Mouse (Mus musculus): ENCODE results near the gene Pdia3. TPM values are rescaled to one million over a fixed set of nuclear protein-coding genes. Genes with fewer than 3 reads are reported as not detected.
A peak's percentile ranks its signal among the peaks of the same experiment; 100 is the strongest.

Gene Pdia3
- polyA plus RNA-seq, 1 experiment, result 239 TPM

DNA sequence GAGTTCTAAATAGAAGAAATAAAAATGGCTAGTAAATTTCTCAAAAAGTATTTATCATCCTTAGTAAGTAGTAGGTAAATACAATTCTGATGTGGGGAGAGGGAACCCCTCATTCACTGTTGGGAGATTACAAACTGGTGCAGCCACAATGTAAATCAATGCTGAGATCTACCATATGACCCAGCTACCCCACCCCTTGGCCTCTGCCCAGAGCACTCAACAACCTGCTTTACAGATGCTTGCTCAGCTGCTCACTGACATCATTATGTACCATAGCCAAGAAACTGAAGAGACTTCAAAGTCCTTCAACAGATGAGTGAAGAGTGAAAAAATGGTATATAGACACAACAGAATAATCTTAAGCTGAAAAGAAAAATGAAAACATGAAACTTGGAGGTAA, 10.3 kb upstream of the Pdia3 start:
- TF ChIP-seq CTCF (conservative IDR thresholded peaks at IDR 0.05; ENCODE audit: insufficient read depth, insufficient read length, low read depth, low read length) (no peak), POLR2A (IDR thresholded peaks at IDR 0.05; ENCODE audit: low read depth, low read length) (no peak)
- H3K4me1 ChIP-seq (ENCODE audit: control insufficient read depth, insufficient read depth, low read length), result no peaks in the 10 kb centered on the region
- H3K4me3 ChIP-seq (ENCODE audit: insufficient read depth, low read depth, low read length), result no peak overlapping the region
- H3K36me3 ChIP-seq (ENCODE audit: control insufficient read depth, insufficient read depth, low read length), result no peaks in the 10 kb centered on the region
- H3K27me3 ChIP-seq (replicated peaks; ENCODE audit: control insufficient read depth, insufficient read depth, low read length), result no peaks in the 10 kb centered on the region
- no peak overlapping the region for H3K27ac ChIP-seq (ENCODE audit: insufficient read depth, low read depth, low read length)
- DNase-seq, result peak; percentile 19

GRCm38 (mm10) chr2:121408160-121408559, 5.4 kb upstream of the Pdia3 start:
- TF ChIP-seq CTCF (conservative IDR thresholded peaks at IDR 0.05; ENCODE audit: insufficient read depth, insufficient read length, low read depth, low read length), result peak; percentile 42; the same call in 1 of the 2 replicates
- TF ChIP-seq POLR2A (IDR thresholded peaks at IDR 0.05; ENCODE audit: low read depth, low read length), result no peak
- Histone ChIP-seq H3K4me3 (ENCODE audit: insufficient read depth, low read depth, low read length) (no peak overlapping the region), H3K27ac (ENCODE audit: insufficient read depth, low read depth, low read length) (no peak overlapping the region), H3K27me3 (replicated peaks; ENCODE audit: control insufficient read depth, insufficient read depth, low read length) (no peaks in the 10 kb centered on the region), H3K36me3 (ENCODE audit: control insufficient read depth, insufficient read depth, low read length) (no peaks in the 10 kb centered on the region), H3K4me1 (ENCODE audit: control insufficient read depth, insufficient read depth, low read length) (peaks cover 6% of the 10 kb centered on the region; the same call in 1 of the 2 replicates)
- WGBS, result 39% methylated on average over 4 of the region's 4 CpGs
- DNase-seq, result peak; percentile 67

DNA sequence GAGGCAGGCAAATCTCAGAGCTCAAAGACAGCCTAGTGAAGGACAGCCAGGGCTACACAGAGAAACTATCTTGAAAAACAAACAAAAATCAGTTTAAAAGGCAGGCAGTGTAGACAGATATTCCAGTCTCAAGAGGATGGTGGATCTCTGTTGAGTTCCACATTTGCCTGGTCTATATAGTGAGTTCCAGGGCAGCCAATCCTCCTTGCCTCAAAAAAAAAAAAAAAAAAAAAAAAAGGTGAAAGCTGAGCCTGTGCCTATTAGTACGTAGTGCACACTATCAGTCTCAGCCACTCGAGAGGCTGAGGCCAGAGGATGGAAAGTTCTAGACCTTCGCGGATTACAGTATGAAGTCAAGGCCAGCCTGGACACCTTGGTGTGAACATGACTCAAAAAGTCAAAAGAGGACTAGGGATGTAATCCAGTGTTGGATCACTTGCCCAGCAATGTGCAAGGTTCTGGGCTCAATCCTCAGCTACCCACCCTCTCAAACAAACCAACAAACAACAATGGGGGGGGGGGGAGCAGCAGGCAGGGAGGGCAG, 660 bp upstream of the Pdia3 start:
- no peak for DNase-seq
- 4% methylated on average over 4 of the region's 4 CpGs for WGBS
- peaks cover 16% of the 10 kb centered on the region for H3K4me1 ChIP-seq (ENCODE audit: control insufficient read depth, insufficient read depth, low read length)
- H3K27ac ChIP-seq (ENCODE audit: insufficient read depth, low read depth, low read length), result peak overlapping the region; percentile 91
- H3K27me3 ChIP-seq (replicated peaks; ENCODE audit: control insufficient read depth, insufficient read depth, low read length), result no peaks in the 10 kb centered on the region
- TF ChIP-seq CTCF (conservative IDR thresholded peaks at IDR 0.05; ENCODE audit: insufficient read depth, insufficient read length, low read depth, low read length), result no peak
- no peak for TF ChIP-seq POLR2A (IDR thresholded peaks at IDR 0.05; ENCODE audit: low read depth, low read length)
- H3K36me3 ChIP-seq (ENCODE audit: control insufficient read depth, insufficient read depth, low read length), result no peaks in the 10 kb centered on the region; the same call in 1 of the 2 replicates
- H3K4me3 ChIP-seq (ENCODE audit: insufficient read depth, low read depth, low read length), result peak overlapping the region; percentile 79

DNA sequence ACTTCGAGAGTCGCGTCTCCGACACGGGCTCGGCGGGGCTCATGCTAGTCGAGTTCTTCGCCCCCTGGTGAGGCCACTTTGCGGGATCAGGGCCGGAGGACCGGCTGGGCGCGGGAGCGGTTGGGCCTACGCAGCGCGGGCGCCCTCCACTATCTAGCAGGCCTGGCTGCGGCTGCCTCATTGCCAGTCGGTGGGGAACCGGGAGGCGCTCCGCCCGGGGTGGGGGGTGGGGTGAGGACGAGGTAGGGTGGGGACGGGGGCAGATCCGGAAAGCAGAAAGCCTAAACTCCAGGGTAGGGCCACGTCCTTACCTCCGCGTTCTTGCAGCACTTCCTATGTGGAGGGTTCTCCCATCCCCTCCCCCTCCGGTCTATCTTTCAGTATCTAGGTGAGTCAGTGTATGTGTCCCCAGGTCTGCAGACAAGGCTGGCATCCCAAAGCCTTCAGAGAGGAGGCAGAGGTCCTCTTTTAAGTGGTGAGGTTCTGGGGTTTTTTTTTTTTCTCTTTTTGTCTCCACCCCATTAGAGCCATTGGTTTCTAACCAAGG, 637 bp downstream of the Pdia3 start:
- 1% methylated on average over 32 of the region's 32 CpGs for WGBS
- TF ChIP-seq POLR2A (IDR thresholded peaks at IDR 0.05; ENCODE audit: low read depth, low read length), result no peak
- no peak for TF ChIP-seq CTCF (conservative IDR thresholded peaks at IDR 0.05; ENCODE audit: insufficient read depth, insufficient read length, low read depth, low read length)
- peak; percentile 53 for DNase-seq

DNA sequence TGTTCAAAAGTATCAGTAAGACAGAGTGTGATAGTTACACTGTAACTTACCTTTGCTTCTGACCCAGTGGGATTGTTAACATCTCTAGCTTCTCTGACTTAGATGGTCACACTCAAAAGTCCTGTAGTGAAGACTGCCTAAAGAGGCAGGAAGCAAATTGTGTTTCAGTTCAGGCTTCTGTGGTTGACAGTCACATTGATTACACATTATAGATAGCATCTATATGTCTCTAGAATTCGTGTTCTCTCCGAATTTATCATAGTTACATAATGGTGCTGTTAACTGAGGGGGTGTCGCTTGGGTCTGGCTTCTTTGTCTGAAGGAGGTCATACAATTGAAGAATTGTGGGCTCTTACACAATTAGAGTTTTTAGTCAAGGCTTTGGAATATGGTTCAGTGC, 1.5 kb downstream of the Pdia3 start:
- H3K27ac ChIP-seq (ENCODE audit: insufficient read depth, low read depth, low read length), result no peak overlapping the region
- peaks cover 16% of the 10 kb centered on the region for H3K4me1 ChIP-seq (ENCODE audit: control insufficient read depth, insufficient read depth, low read length)
- H3K36me3 ChIP-seq (ENCODE audit: control insufficient read depth, insufficient read depth, low read length), result no peaks in the 10 kb centered on the region; the same call in 1 of the 2 replicates
- no peak overlapping the region for H3K4me3 ChIP-seq (ENCODE audit: insufficient read depth, low read depth, low read length)
- no peak for DNase-seq
- no peak for TF ChIP-seq POLR2A (IDR thresholded peaks at IDR 0.05; ENCODE audit: low read depth, low read length)
- TF ChIP-seq CTCF (conservative IDR thresholded peaks at IDR 0.05; ENCODE audit: insufficient read depth, insufficient read length, low read depth, low read length), result no peak
- H3K27me3 ChIP-seq (replicated peaks; ENCODE audit: control insufficient read depth, insufficient read depth, low read length), result no peaks in the 10 kb centered on the region
- 30% methylated on average over 3 of the region's 3 CpGs for WGBS

More for the DNA sequence above, 637 bp downstream of the Pdia3 start:
- Histone ChIP-seq H3K36me3 (ENCODE audit: control insufficient read depth, insufficient read depth, low read length) (no peaks in the 10 kb centered on the region; the same call in 1 of the 2 replicates), H3K4me1 (ENCODE audit: control insufficient read depth, insufficient read depth, low read length) (peaks cover 16% of the 10 kb centered on the region), H3K27me3 (replicated peaks; ENCODE audit: control insufficient read depth, insufficient read depth, low read length) (no peaks in the 10 kb centered on the region), H3K4me3 (ENCODE audit: insufficient read depth, low read depth, low read length) (peak overlapping the region; percentile 88), H3K27ac (ENCODE audit: insufficient read depth, low read depth, low read length) (peak overlapping the region; percentile 88)

DNA sequence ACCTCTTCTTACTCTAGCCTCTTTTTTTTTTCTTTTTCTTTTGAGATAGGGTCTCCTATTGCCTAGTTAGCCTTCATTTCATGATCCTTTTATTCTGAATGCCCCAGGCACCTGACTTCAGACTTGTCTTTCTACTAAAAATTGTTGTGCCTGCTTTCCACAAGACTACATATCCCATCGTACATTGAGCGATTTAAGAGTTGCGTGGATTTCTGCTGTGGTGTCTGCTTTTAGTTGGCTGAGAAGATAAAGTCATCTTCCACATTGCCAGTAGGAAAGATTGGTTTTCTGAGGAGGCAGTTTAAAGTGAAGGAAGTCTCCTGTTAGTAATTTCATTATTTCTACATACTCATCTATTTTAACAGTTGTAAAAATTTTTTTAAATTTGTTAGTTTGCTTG, 2.0 kb downstream of the Pdia3 start:
- no peaks in the 10 kb centered on the region for H3K27me3 ChIP-seq (replicated peaks; ENCODE audit: control insufficient read depth, insufficient read depth, low read length)
- H3K36me3 ChIP-seq (ENCODE audit: control insufficient read depth, insufficient read depth, low read length), result no peaks in the 10 kb centered on the region; the same call in 1 of the 2 replicates
- no peak overlapping the region for H3K27ac ChIP-seq (ENCODE audit: insufficient read depth, low read depth, low read length)
- H3K4me1 ChIP-seq (ENCODE audit: control insufficient read depth, insufficient read depth, low read length), result peaks cover 16% of the 10 kb centered on the region
- 66% methylated on average over 3 of the region's 3 CpGs for WGBS
- H3K4me3 ChIP-seq (ENCODE audit: insufficient read depth, low read depth, low read length), result no peak overlapping the region
- TF ChIP-seq POLR2A (IDR thresholded peaks at IDR 0.05; ENCODE audit: low read depth, low read length), result no peak
- TF ChIP-seq CTCF (conservative IDR thresholded peaks at IDR 0.05; ENCODE audit: insufficient read depth, insufficient read length, low read depth, low read length), result no peak
- no peak for DNase-seq

- no peak for TF ChIP-seq POLR2A (IDR thresholded peaks at IDR 0.05; ENCODE audit: low read depth, low read length)
- Histone ChIP-seq H3K36me3 (ENCODE audit: control insufficient read depth, insufficient read depth, low read length) (no peaks in the 10 kb centered on the region; the same call in 1 of the 2 replicates), H3K27ac (ENCODE audit: insufficient read depth, low read depth, low read length) (no peak overlapping the region), H3K4me3 (ENCODE audit: insufficient read depth, low read depth, low read length) (no peak overlapping the region), H3K4me1 (ENCODE audit: control insufficient read depth, insufficient read depth, low read length) (peaks cover 16% of the 10 kb centered on the region), H3K27me3 (replicated peaks; ENCODE audit: control insufficient read depth, insufficient read depth, low read length) (no peaks in the 10 kb centered on the region)
- DNase-seq, result no peak
- WGBS, result 71% methylated on average over 6 of the region's 6 CpGs
Measured at GRCm38 (mm10) chr2:121416356-121416755, 2.8 kb downstream of the Pdia3 start.

Data from kidney, adult 2 months (tissue).